ENCODE assay signal across 10 mouse cellular contexts in the genomic region with DNA sequence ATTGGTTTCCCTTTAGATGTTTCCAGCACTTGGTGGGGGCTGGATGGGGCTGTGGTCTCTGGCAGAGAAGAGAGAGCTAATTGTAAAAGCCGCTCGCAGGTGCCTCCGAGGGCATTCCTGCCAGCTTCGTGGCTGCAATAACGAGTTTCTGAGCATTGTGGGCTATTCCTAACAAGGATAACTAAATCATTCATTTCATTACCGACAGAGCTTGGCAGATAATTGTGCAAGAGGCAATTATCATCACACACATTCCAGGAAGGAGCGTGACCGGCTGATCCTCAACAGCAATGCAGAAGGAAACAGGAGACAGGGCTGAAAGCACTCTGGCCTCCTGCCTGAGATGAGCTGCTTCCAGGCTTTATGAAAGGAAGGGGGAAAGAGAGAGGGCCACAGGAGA. TPM values are rescaled to one million over a fixed set of nuclear protein-coding genes. Genes with fewer than 3 reads are reported as not detected.
DNase-seq lines count a peak whose midpoint lies in the region; ATAC-seq and TF ChIP-seq lines count a peak whose summit lies in the region.
"Had no signal": no experiment of that assay in that cellular context is flagged by ENCODE, and none has a peak within 500 bp of the region (broad histone marks: within the 10 kb centered on the region; RNA-seq: fewer than 3 reads in every experiment).

No protein-coding gene starts in this region.

- no peak overlapping the region for H3K4me2 ChIP-seq in hindbrain, embryonic 12.5 days (replicated peaks)
- H3K4me2 ChIP-seq in embryonic facial prominence, embryonic 15.5 days (replicated peaks), result 0 out of 2 replicates have a peak overlapping the region, but pooled peaks have one; percentile 6
- H3K4me2 ChIP-seq: liver, embryonic 11.5 days had no signal

- POLR2A ChIA-PET in Patski (lab: Charles Lee), result interaction anchor here (1.0 kb wide), 1 partner anchor 56 kb away, joined by 5 read pairs; no protein-coding TSS in a partner anchor

- no peak overlapping the region for H3K9ac ChIP-seq in hindbrain, embryonic 12.5 days
- no peak overlapping the region for H3K9ac ChIP-seq in embryonic facial prominence, embryonic 15.5 days

- TF ChIP-seq CTCF in Patski (IDR thresholded peaks at IDR 0.05), result no peak

- in situ Hi-C loops in Patski (cut with MboI; ENCODE audit: low pct_unique_long_range_greater_than_20kb), result loop anchor here (5.0 to 25.0 kb wide), 3 partner anchors 147 to 777 kb away; no protein-coding TSS in a partner anchor

- no peaks in the 10 kb centered on the region for H3K36me3 ChIP-seq in hindbrain, embryonic 12.5 days
- no peaks in the 10 kb centered on the region for H3K36me3 ChIP-seq in hindbrain, embryonic 10.5 days
- H3K36me3 ChIP-seq in embryonic facial prominence, embryonic 15.5 days, result no peaks in the 10 kb centered on the region
- no peaks in the 10 kb centered on the region for H3K36me3 ChIP-seq in midbrain, embryonic 10.5 days

- no peaks in the 10 kb centered on the region for H3K9me3 ChIP-seq in hindbrain, embryonic 12.5 days (replicated peaks)
- H3K9me3 ChIP-seq in hindbrain, embryonic 10.5 days, result no peaks in the 10 kb centered on the region
- H3K9me3 ChIP-seq in embryonic facial prominence, embryonic 15.5 days (replicated peaks), result no peaks in the 10 kb centered on the region
- no peaks in the 10 kb centered on the region for H3K9me3 ChIP-seq in midbrain, embryonic 10.5 days (replicated peaks)

- H3K27me3 ChIP-seq in hindbrain, embryonic 12.5 days, result peaks cover 4% of the 10 kb centered on the region; the same call in 1 of the 2 replicates
- H3K27me3 ChIP-seq in hindbrain, embryonic 10.5 days (ENCODE audit: insufficient read depth, poor library complexity, severe bottlenecking), result 0 out of 2 replicates have a peak, but pooled peaks cover 2% of the 10 kb centered on the region
- H3K27me3 ChIP-seq in Patski, result no peaks in the 10 kb centered on the region
- H3K27me3 ChIP-seq in embryonic facial prominence, embryonic 15.5 days, result peaks cover 7% of the 10 kb centered on the region; the same call in 1 of the 2 replicates
- H3K27me3 ChIP-seq in midbrain, embryonic 10.5 days (ENCODE audit: low read depth, poor library complexity, severe bottlenecking), result no peaks in the 10 kb centered on the region

- CTCF ChIA-PET in Patski (lab: Charles Lee), result interaction anchor here (0.9 to 8.0 kb wide), 9 partner anchors 8 to 74 kb away, joined by 3 to 85 read pairs (median 5); no protein-coding TSS in a partner anchor

- peak; percentile 34; the same call in 1 of the 2 replicates for ATAC-seq in hindbrain, embryonic 12.5 days (ENCODE audit: low FRiP score)
- peak; percentile 77 for ATAC-seq in Patski
- ATAC-seq in embryonic facial prominence, embryonic 15.5 days (ENCODE audit: insufficient number of reproducible peaks, low FRiP score, low TSS enrichment, low read depth), result peak; percentile 45; the same call in 1 of the 2 replicates

- peaks cover 12% of the 10 kb centered on the region for H3K4me1 ChIP-seq in hindbrain, embryonic 12.5 days
- H3K4me1 ChIP-seq in hindbrain, embryonic 10.5 days (replicated peaks), result peaks cover 13% of the 10 kb centered on the region
- H3K4me1 ChIP-seq in embryonic facial prominence, embryonic 15.5 days, result peaks cover 15% of the 10 kb centered on the region
- peaks cover 17% of the 10 kb centered on the region for H3K4me1 ChIP-seq in midbrain, embryonic 10.5 days

- H3K27ac ChIP-seq in hindbrain, embryonic 12.5 days, result peak overlapping the region; percentile 64
- H3K27ac ChIP-seq in hindbrain, embryonic 10.5 days, result no peak overlapping the region; the same call in 1 of the 2 replicates
- no peak overlapping the region; the same call in 1 of the 2 replicates for H3K27ac ChIP-seq in embryonic facial prominence, embryonic 15.5 days (replicated peaks)
- H3K27ac ChIP-seq in midbrain, embryonic 10.5 days (replicated peaks), result 0 out of 2 replicates have a peak overlapping the region, but pooled peaks have one; percentile 50

- 35% methylated on average over 8 of the region's 8 CpGs for WGBS in hindbrain, embryonic 12.5 days
- 50% methylated on average over 8 of the region's 8 CpGs for WGBS in hindbrain, embryonic 10.5 days
- 13% methylated on average over 8 of the region's 8 CpGs for whole genome bisulfite sequencing in embryonic facial prominence, embryonic 15.5 days
- WGBS in midbrain, embryonic 10.5 days, result 51% methylated on average over 8 of the region's 8 CpGs

- no peak overlapping the region for H3K4me3 ChIP-seq in hindbrain, embryonic 12.5 days
- H3K4me3 ChIP-seq in hindbrain, embryonic 10.5 days, result no peak overlapping the region
- no peak overlapping the region for H3K4me3 ChIP-seq in embryonic facial prominence, embryonic 15.5 days (replicated peaks)
- no peak overlapping the region for H3K4me3 ChIP-seq in midbrain, embryonic 10.5 days

- DNase-seq in hindbrain, embryonic 10.5 days (ENCODE audit: low spot score), result no peak
- peak; percentile 89 for DNase-seq in Patski (ENCODE audit: low read depth, low spot score)
- no peak for DNase-seq in midbrain, embryonic 10.5 days (ENCODE audit: low spot score)
- DNase-seq in adrenal gland, postnatal 4 days (ENCODE audit: low spot score in 2 of 2), result no peak
- DNase-seq in adrenal gland, adult 18-20 months (ENCODE audit: low spot score in 2 of 2), result no peak
- DNase-seq in spleen, postnatal 4 days (ENCODE audit: low spot score in 2 of 2), result no peak
- DNase-seq: adrenal gland, postnatal 36 days had no signal

RNA-seq across cellular contexts. Expression of a gene that starts 24.8 kb away (rescaled TPM):
- 2.8 and 3.1 TPM in 2 replicates for polyA plus RNA-seq in hindbrain, embryonic 12.5 days (2016; fragmentation: Nextera tagmentation; extraction: Ambion mirVana)
- 2.9 and 3.7 TPM in 2 replicates for polyA plus RNA-seq in hindbrain, embryonic 10.5 days (2016; fragmentation: Nextera tagmentation; extraction: Ambion mirVana)
- 1.4 TPM for polyA plus RNA-seq in Patski (2021)
- polyA plus RNA-seq in embryonic facial prominence, embryonic 15.5 days (2015; fragmentation: Nextera tagmentation; extraction: Ambion mirVana), result 7.7 and 8.6 TPM in 2 replicates
- polyA plus RNA-seq in midbrain, embryonic 10.5 days (2016; fragmentation: Nextera tagmentation; extraction: Ambion mirVana), result 3.7 and 5.1 TPM in 2 replicates
- 1 to 10 TPM; 6.3 to 6.8 TPM for total RNA-seq in adrenal gland, postnatal 4 days (2021)
- 1 to 10 TPM; 2.4 to 4.0 TPM for total RNA-seq in adrenal gland, adult 18-20 months (2021)

Comparison
In these comparisons a context has a peak if more than half of its experiments do, and no peak if none do; other contexts are left out.
1. H3K27ac ChIP-seq: peak in hindbrain, embryonic 12.5 days (single experiment) and midbrain, embryonic 10.5 days (single experiment); none in hindbrain, embryonic 10.5 days (single experiment) and embryonic facial prominence, embryonic 15.5 days (single experiment).
2. Peak in every context shown above with its lines, with median percentiles within 50 percentile points of each other: ATAC-seq.